Mouse (Mus musculus): ENCODE data around the gene Slc9a5.

Gene Slc9a5

GRCm38 (mm10) chr8:105348450-105349095 lies at the start of gene Slc9a5:
TSS of gene Slc9a5 (plus strand) at chr8:105348843.
- peak in 1 of 2 experiments; percentile 29 for DNase-seq (ENCODE audit: low spot score in 2 of 2)

DNA sequence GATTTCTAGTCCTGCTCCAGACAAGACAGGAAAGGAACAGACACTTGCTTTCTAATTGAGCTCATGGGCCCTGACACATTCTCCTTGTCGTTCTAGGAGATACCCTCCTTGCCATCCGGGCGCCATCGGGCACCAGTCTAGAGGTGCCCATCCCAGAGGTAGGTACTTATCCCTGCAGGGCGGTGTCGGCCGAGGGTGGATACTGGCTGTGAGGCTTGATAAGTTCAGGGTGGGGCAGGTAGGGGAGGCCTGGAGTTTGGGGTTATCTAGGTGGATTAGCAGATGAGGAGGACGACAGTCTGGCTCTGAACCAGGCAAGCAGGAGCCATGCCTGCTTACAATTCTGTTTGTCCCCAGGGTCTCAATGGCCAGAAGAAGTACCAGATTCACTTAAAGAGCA lies 48.7 kb upstream of the Slc9a5 start:
- no peak for DNase-seq (ENCODE audit: low spot score in 2 of 2)

GRCm38 (mm10) chr8:105303396-105303795 lies 45.2 kb upstream of the Slc9a5 start:
- no peak for DNase-seq (ENCODE audit: low spot score in 2 of 2)

DNA sequence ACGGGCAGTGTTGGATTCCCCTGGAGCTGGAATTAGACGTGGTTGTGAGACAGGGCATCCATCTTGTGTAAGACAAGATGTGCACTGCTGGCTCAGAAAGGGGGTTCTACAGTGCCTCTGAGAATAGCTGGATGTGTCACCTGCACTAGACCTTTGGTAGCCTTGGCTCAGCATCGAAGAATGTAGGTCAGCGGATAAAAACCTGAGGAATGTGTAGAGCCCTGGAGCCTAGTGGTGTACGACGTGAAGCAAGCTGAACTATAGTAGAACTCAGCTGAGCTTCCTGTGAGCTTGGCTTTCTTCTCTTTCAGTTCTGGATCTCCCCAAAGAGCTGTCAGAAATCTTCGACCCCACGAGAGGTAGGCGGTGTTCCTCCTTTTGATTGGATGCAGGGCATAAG lies 44.8 kb upstream of the Slc9a5 start:
- no peak for DNase-seq (ENCODE audit: low spot score in 2 of 2)

GRCm38 (mm10) chr8:105304325-105305210 lies 44.1 kb upstream of the Slc9a5 start:
- no peak for DNase-seq (ENCODE audit: low spot score in 2 of 2)

DNA sequence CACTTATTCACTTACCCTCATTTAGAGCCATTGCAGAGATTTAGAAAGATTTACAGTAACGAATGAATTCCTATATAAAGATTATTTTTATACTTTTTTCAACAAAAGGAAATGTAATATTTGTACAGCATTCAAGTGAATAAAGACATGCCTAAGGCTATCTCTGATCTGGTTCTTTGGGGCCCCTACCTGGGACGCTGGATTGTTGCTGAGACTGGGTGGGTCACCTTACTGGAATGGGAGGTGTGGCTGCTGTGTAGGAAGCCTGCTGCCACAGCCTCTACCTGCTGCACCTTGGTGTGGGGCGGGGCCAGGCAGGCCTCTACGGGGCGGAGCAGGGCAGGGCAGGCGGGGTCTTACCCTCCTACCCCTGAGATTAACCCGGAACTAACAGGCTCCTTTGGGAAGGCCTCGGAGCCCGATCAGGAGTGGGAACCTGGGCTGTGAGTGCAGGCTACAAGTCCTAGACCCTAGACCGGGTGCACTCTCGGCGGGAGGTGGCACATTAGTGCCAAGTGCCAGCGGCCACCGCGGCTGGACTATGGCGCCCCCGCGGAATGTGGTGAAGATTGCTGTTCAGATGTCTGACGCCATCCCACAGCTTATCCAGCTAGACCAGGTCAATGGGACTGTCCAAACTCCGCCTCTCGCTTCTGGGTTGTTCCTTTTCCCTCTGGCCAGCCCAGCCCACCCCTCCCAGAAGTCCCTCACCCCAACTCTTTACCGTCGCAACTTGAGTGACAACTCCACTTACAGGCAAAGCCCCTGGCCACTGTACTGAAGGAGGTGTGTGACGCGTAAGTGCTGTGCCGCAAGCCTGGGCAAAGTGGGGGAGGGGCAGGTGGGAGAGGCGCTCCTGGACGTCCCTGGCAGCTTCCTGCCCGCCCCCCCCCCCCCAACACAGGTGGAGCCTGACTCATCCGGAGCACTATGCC lies 43.2 kb upstream of the Slc9a5 start, which contains the start of gene Elmo3:
Gene Elmo3 (plus strand): TSS at position 391 of the 935 bp plus-strand sequence.
- DNase-seq (ENCODE audit: low spot score in 2 of 2): peak in 1 of 2 experiments; percentile 27

DNA sequence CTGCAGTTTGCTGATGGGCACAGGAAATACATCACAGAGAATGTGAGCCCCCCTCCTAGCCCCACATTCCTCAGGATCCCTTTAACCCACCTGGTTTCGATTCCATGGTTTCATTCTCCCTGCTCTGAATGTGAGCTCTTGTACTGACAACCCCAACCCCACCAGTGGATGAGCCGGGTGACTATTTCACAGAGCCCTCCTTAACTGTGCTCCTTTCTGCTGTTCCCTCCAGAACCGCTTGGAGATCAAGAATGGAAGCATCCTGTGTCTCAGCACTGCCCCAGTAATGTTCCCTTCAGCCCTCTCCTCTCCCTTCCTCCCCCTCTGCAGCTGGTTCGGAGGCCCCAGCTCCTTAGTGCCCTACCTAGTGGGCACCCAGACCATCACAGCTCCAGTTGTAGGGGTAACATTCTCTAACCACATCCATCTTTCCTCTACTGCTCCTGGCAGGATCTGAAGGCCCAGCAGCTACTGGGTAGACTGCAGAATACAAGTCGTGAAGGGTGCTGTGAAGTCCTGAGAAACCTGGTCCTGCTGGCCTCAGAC lies 42.4 kb upstream of the Slc9a5 start:
- no peak for DNase-seq (ENCODE audit: low spot score in 2 of 2)

- no peak for DNase-seq (ENCODE audit: low spot score in 2 of 2)
Observed at GRCm38 (mm10) chr8:105307670-105308069, 41.0 kb upstream of the Slc9a5 start.

GRCm38 (mm10) chr8:105308428-105308827 lies 40.2 kb upstream of the Slc9a5 start:
- DNase-seq (ENCODE audit: low spot score in 2 of 2): no peak

- no peak for DNase-seq (ENCODE audit: low spot score in 2 of 2)
Observed at GRCm38 (mm10) chr8:105309142-105309847, 39.3 kb upstream of the Slc9a5 start.

DNA sequence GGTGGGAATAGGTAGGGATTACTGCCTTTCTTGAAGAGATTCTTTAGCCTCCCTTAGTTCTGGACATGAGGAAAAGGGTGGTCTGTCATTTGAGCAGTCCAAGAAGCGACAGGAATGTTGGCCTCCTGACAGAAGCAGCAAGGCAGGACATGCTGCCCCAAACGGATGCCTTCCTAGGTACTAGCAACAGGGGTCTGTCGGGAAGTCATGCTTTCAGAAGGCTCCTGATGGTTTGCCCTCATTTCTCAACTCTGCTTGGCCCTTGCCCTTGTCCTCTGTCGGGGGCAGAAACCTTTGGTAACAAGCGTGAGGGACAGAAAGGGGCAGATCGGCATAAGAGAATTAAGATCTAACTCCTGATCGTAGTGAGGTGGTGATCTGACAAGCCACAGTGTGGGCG lies 38.5 kb upstream of the Slc9a5 start:
- no peak for DNase-seq (ENCODE audit: low spot score in 2 of 2)

GRCm38 (mm10) chr8:105311718-105312117 lies 36.9 kb upstream of the Slc9a5 start:
- no peak for DNase-seq (ENCODE audit: low spot score in 2 of 2)

DNA sequence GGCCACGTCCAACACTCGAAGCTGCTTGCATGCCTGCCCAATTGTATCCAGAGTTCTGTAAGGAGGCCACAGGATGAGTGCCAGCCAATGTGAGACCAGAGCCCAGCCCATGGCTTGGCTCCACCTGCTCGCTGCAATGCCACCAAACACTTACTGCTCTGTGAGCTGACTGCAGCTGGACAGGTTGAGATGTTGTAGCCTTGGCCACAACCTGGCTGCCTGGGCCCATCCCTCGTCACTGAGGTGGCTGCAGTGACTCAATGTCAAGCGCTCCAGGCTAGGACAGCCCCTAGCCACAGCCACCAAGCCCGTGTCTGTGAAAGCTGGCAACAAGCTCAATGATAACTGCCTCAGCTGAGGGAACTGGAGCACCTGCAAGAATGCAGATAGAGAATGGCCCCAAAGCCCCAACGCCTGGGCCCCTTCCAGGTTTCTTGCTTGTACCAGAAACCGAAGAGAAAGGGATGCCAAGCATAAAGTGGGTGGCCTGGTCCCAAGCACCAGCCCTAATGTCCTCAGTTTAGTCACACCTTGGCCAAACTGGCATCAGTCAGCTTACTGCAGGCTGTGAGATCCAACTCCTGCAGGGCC lies 35.7 kb upstream of the Slc9a5 start:
- DNase-seq (ENCODE audit: low spot score in 2 of 2): no peak

DNA sequence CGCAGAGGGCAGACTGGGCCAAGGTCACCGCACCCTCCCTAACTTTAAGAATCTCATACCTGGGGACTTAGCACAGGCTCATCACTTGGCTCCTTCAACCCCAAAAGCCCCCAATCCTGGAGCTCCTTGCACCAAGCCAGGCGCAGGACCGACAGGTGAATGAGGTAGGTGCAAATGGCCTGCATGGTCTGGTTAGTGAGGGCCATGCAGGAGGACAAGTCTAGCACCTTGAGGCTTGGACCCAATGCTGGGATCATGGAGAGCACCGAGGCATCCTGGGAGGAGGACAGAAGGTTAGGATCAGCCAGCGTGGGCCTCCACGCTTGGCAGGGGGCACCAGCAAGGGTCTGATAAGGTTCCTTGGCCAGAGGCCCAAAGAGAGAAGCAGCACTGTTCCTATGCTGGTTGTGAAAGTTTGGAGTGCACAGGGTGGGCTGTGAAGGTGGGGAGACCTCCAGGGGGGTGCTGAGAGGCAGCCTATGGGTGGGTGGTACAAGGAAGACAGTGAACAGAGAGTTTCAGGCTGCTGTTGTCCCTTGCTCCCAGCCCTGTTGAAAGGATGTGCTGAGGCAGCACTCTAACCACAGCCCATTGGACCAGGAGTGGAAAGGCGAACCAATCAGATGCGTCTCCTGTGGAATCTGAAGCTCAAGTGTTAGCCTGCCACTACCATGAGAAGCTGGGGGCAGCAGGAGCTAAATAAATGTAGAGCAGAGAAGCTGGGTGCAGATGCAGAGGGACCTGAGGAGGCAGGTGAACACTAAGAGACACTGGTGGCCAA lies 34.8 kb upstream of the Slc9a5 start:
- no peak for DNase-seq (ENCODE audit: low spot score in 2 of 2)

- no peak for DNase-seq (ENCODE audit: low spot score in 2 of 2)
Observed at GRCm38 (mm10) chr8:105315073-105315769, 33.4 kb upstream of the Slc9a5 start.

DNA sequence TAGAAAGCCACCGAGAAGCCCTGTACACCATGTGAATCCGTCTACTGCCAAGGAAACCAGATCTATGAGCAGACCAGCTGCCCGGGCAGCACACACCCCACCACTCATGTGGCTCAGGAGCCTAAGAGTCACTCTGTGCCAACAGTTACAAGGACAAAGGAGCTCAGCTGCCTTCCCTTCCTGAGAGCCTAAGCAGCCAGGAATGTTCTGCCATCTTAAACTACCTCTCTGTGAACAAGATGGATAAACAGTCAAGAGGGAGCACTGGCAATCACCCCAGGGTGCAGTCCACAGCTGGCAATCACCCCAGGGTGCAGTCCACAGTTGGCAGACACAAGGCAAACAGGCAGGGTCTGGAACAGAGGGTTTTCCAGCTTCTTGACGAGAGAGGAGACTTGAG lies 30.7 kb upstream of the Slc9a5 start:
- no peak for DNase-seq (ENCODE audit: low spot score in 2 of 2)

GRCm38 (mm10) chr8:105318662-105319190 lies 29.9 kb upstream of the Slc9a5 start:
- no peak for DNase-seq (ENCODE audit: low spot score in 2 of 2)

- no peak for DNase-seq (ENCODE audit: low spot score in 2 of 2)
Observed at GRCm38 (mm10) chr8:105323183-105323582, 25.5 kb upstream of the Slc9a5 start.

GRCm38 (mm10) chr8:105325641-105326093 lies 23.0 kb upstream of the Slc9a5 start:
- no peak for DNase-seq (ENCODE audit: low spot score in 2 of 2)
